Comparison of ENCODE assay signal across 8 mouse cellular contexts in genomic region chr9:65695646-65696045, GRCm38 (mm10). TPM values are rescaled to one million over a fixed set of nuclear protein-coding genes. Genes with fewer than 3 reads are reported as not detected.
DNase-seq lines count a peak whose midpoint lies in the region; ATAC-seq and TF ChIP-seq lines count a peak whose summit lies in the region.
"Had no signal": no experiment of that assay in that cellular context is flagged by ENCODE, and none has a peak within 500 bp of the region (broad histone marks: within the 10 kb centered on the region; RNA-seq: fewer than 3 reads in every experiment).

No protein-coding gene starts in this region.

- no peak overlapping the region for H3K4me2 ChIP-seq in limb, embryonic 14.5 days (replicated peaks; ENCODE audit: low read depth, low read length, severe bottlenecking)
- no peak overlapping the region for H3K4me2 ChIP-seq in midbrain, embryonic 16.5 days (ENCODE audit: low read length)
- H3K4me2 ChIP-seq: liver, embryonic 13.5 days had no signal

- no peaks in the 10 kb centered on the region for H3K27me3 ChIP-seq in limb, embryonic 14.5 days (ENCODE audit: control insufficient read depth, insufficient read depth, low read length)
- H3K27me3 ChIP-seq in limb, embryonic 10.5 days (ENCODE audit: low read depth, poor library complexity, severe bottlenecking) = no peaks in the 10 kb centered on the region
- H3K27me3 ChIP-seq in midbrain, embryonic 16.5 days (ENCODE audit: control insufficient read depth, insufficient read depth, low read depth, low read length) = no peaks in the 10 kb centered on the region
- H3K27me3 ChIP-seq: liver, embryonic 13.5 days had no signal

- peaks cover 91% of the 10 kb centered on the region for H3K36me3 ChIP-seq in limb, embryonic 14.5 days (ENCODE audit: control insufficient read depth, insufficient read depth, low read length)
- peaks cover 96% of the 10 kb centered on the region for H3K36me3 ChIP-seq in limb, embryonic 10.5 days
- peaks cover 10% of the 10 kb centered on the region for H3K36me3 ChIP-seq in midbrain, embryonic 16.5 days (ENCODE audit: control insufficient read depth, insufficient read depth, low read length)

- 66% methylated on average over 3 of the region's 3 CpGs for WGBS in limb, embryonic 14.5 days
- 91% methylated on average over 3 of the region's 3 CpGs for WGBS in limb, embryonic 10.5 days
- WGBS in midbrain, embryonic 16.5 days = 64% methylated on average over 3 of the region's 3 CpGs

- H3K4me3 ChIP-seq in limb, embryonic 14.5 days (replicated peaks; ENCODE audit: low read length) = no peak overlapping the region
- no peak overlapping the region for H3K4me3 ChIP-seq in limb, embryonic 10.5 days
- H3K4me3 ChIP-seq in midbrain, embryonic 16.5 days (ENCODE audit: low read depth, low read length) = no peak overlapping the region
- H3K4me3 ChIP-seq: liver, embryonic 13.5 days had no signal

- DNase-seq in limb, embryonic 14.5 days (ENCODE audit: low spot score) = peak; percentile 68
- DNase-seq in limb, embryonic 10.5 days (ENCODE audit: low spot score) = no peak
- peak; percentile 54 for DNase-seq in cerebellum, adult 11-12 months
- peak; percentile 31 to 46 for DNase-seq in frontal cortex, postnatal 10 days (ENCODE audit: low spot score in 2 of 2)
- peak; percentile 70 to 75 for DNase-seq in layer of hippocampus, adult 8-10 months (ENCODE audit: low spot score in 2 of 2)
- DNase-seq: liver, embryonic 13.5 days had no signal

- H3K9ac ChIP-seq in limb, embryonic 14.5 days (ENCODE audit: low read depth, low read length, severe bottlenecking) = no peak overlapping the region
- no peak overlapping the region for H3K9ac ChIP-seq in midbrain, embryonic 16.5 days (ENCODE audit: low read depth, low read length)
- H3K9ac ChIP-seq: liver, embryonic 13.5 days had no signal

- no peak overlapping the region for H3K27ac ChIP-seq in limb, embryonic 14.5 days (replicated peaks; ENCODE audit: low read depth, low read length)
- no peak overlapping the region for H3K27ac ChIP-seq in limb, embryonic 10.5 days
- H3K27ac ChIP-seq in midbrain, embryonic 16.5 days (ENCODE audit: low read length) = peak overlapping the region; percentile 43
- H3K27ac ChIP-seq: liver, embryonic 13.5 days had no signal

- H3K9me3 ChIP-seq in limb, embryonic 14.5 days (ENCODE audit: control insufficient read depth, low read length) = no peaks in the 10 kb centered on the region
- H3K9me3 ChIP-seq in limb, embryonic 10.5 days (replicated peaks) = no peaks in the 10 kb centered on the region
- H3K9me3 ChIP-seq in midbrain, embryonic 16.5 days (replicated peaks; ENCODE audit: control insufficient read depth, low read length, poor library complexity, severe bottlenecking) = no peaks in the 10 kb centered on the region
- H3K9me3 ChIP-seq: liver, embryonic 13.5 days had no signal

- no peak for TF ChIP-seq POLR2A in limb, embryonic 14.5 days (IDR thresholded peaks at IDR 0.05; ENCODE audit: borderline replicate concordance, extremely low read depth, insufficient read depth, insufficient read length)

- peaks cover 6% of the 10 kb centered on the region; the same call in 1 of the 2 replicates for H3K4me1 ChIP-seq in limb, embryonic 14.5 days (ENCODE audit: control insufficient read depth, insufficient read depth, low read length)
- peaks cover 8% of the 10 kb centered on the region; the same call in 1 of the 2 replicates for H3K4me1 ChIP-seq in limb, embryonic 10.5 days
- peaks cover 12% of the 10 kb centered on the region for H3K4me1 ChIP-seq in midbrain, embryonic 16.5 days (ENCODE audit: control insufficient read depth, insufficient read depth, low read length)

- no peak for ATAC-seq in limb, embryonic 14.5 days (ENCODE audit: low FRiP score, low read depth)
- peak; percentile 36; the same call in 1 of the 2 replicates for ATAC-seq in midbrain, embryonic 16.5 days
- no peak for ATAC-seq in activated CD4-positive, CD25-positive, alpha-beta regulatory T cell, adult 4 months

RNA-seq across cellular contexts. Expression of gene Oaz2, which starts 27.8 kb away (rescaled TPM):
- polyA plus RNA-seq in limb, embryonic 14.5 days (2012; rRNA removed) = 199 and 250 TPM in 2 replicates
- 221 and 260 TPM in 2 replicates for polyA plus RNA-seq in limb, embryonic 14.5 days (2014; fragmentation: Nextera tagmentation; extraction: Ambion mirVana)
- 267 and 319 TPM in 2 replicates for polyA plus RNA-seq in limb, embryonic 10.5 days (2016; fragmentation: Nextera tagmentation; extraction: Ambion mirVana)
- total RNA-seq in layer of hippocampus, adult 8-10 months (2022) = 100 to 1,000 TPM; 188 to 226 (median 208) TPM
- polyA plus RNA-seq in midbrain, embryonic 16.5 days (2015; fragmentation: Nextera tagmentation; extraction: Ambion mirVana) = 384 and 407 TPM in 2 replicates
- polyA plus RNA-seq in activated CD4-positive, CD25-positive, alpha-beta regulatory T cell, adult 4 months (2017; shearing (Covaris generic)) = 10 to 100 TPM; 32.3 to 36.5 TPM
